Mouse (Mus musculus): ENCODE measurements around the gene Hoxa5. TPM values are rescaled to one million over a fixed set of nuclear protein-coding genes. Genes with fewer than 3 reads are reported as not detected.
A peak's percentile ranks its signal among the peaks of the same experiment; 100 is the strongest.

Hoxa5 gene
- polyA plus RNA-seq, 1 experiment from 2014 or later = 14.8 TPM

- H3K9me3 ChIP-seq (ENCODE audit: control insufficient read depth) = no peaks in the 10 kb centered on the region
- no peaks in the 10 kb centered on the region for H3K36me3 ChIP-seq (ENCODE audit: control insufficient read depth, insufficient read depth)
- H3K27me3 ChIP-seq (replicated peaks; ENCODE audit: control insufficient read depth, insufficient read depth, low read length) = peaks cover 98% of the 10 kb centered on the region
- no peak overlapping the region for H3K27ac ChIP-seq (ENCODE audit: low read depth, low read length)
- no peak overlapping the region for H3K9ac ChIP-seq (ENCODE audit: low read depth, low read length)
- TF ChIP-seq CTCF (IDR thresholded peaks at IDR 0.05; ENCODE audit: low read depth) = no peak
- ATAC-seq = no peak
- 3% methylated on average over 4 of the region's 4 CpGs for WGBS
- no peak overlapping the region for H3K4me2 ChIP-seq (replicated peaks; ENCODE audit: low read depth)
- H3K4me3 ChIP-seq (ENCODE audit: low read depth, low read length) = no peak overlapping the region
- H3K4me1 ChIP-seq (replicated peaks; ENCODE audit: control insufficient read depth, insufficient read depth, low read length) = no peaks in the 10 kb centered on the region
Observed at GRCm38 (mm10) chr6:52249826-52250225, 45.4 kb upstream of the Hoxa5 start.

DNA sequence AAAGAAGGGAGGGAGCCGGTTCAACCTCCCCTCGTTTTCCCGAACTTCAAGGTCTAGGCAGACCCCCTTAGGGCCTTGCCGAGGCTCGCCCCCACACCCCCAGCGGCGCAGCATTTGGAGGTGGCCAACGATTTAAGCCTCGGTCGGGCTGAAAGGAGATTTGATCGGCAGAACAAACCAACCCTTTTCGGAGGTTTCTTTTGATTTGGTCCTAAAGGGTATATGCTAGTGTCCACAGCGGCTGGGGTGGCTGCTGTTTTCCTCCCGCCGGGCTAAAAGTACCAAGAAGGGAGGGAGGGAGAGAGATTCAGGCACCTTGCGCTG is 45.0 kb upstream of the Hoxa5 start:
- H3K36me3 ChIP-seq (ENCODE audit: control insufficient read depth, insufficient read depth) = no peaks in the 10 kb centered on the region
- H3K9ac ChIP-seq (ENCODE audit: low read depth, low read length) = no peak overlapping the region
- under 1% methylated on average over 16 of the region's 16 CpGs for WGBS
- no peak overlapping the region for H3K27ac ChIP-seq (ENCODE audit: low read depth, low read length)
- no peaks in the 10 kb centered on the region for H3K4me1 ChIP-seq (replicated peaks; ENCODE audit: control insufficient read depth, insufficient read depth, low read length)
- H3K27me3 ChIP-seq (replicated peaks; ENCODE audit: control insufficient read depth, insufficient read depth, low read length) = peaks cover 98% of the 10 kb centered on the region
- no peak for TF ChIP-seq CTCF (IDR thresholded peaks at IDR 0.05; ENCODE audit: low read depth)
- H3K9me3 ChIP-seq (ENCODE audit: control insufficient read depth) = no peaks in the 10 kb centered on the region
- peak overlapping the region; percentile 22; the same call in 1 of the 2 replicates for H3K4me2 ChIP-seq (replicated peaks; ENCODE audit: low read depth)
- ATAC-seq = no peak
- H3K4me3 ChIP-seq (ENCODE audit: low read depth, low read length) = no peak overlapping the region

- no peaks in the 10 kb centered on the region for H3K4me1 ChIP-seq (replicated peaks; ENCODE audit: control insufficient read depth, insufficient read depth, low read length)
- H3K27ac ChIP-seq (ENCODE audit: low read depth, low read length) = no peak overlapping the region
- 4% methylated on average over 27 of the region's 27 CpGs for WGBS
- H3K4me3 ChIP-seq (ENCODE audit: low read depth, low read length) = peak overlapping the region; percentile 4; the same call in 1 of the 2 replicates
- peak overlapping the region; percentile 22 for H3K4me2 ChIP-seq (replicated peaks; ENCODE audit: low read depth)
- H3K9ac ChIP-seq (ENCODE audit: low read depth, low read length) = no peak overlapping the region
- ATAC-seq = no peak
- H3K27me3 ChIP-seq (replicated peaks; ENCODE audit: control insufficient read depth, insufficient read depth, low read length) = peaks cover 98% of the 10 kb centered on the region
- no peak for TF ChIP-seq CTCF (IDR thresholded peaks at IDR 0.05; ENCODE audit: low read depth)
- H3K9me3 ChIP-seq (ENCODE audit: control insufficient read depth) = no peaks in the 10 kb centered on the region
- H3K36me3 ChIP-seq (ENCODE audit: control insufficient read depth, insufficient read depth) = no peaks in the 10 kb centered on the region; the same call in 1 of the 2 replicates
Observed at GRCm38 (mm10) chr6:52248638-52249414, 44.4 kb upstream of the Hoxa5 start.

- Histone ChIP-seq H3K4me2 (replicated peaks; ENCODE audit: low read depth) (peak overlapping the region; percentile 1; the same call in 1 of the 2 replicates), H3K27me3 (replicated peaks; ENCODE audit: control insufficient read depth, insufficient read depth, low read length) (peaks cover 98% of the 10 kb centered on the region), H3K27ac (ENCODE audit: low read depth, low read length) (no peak overlapping the region), H3K4me3 (ENCODE audit: low read depth, low read length) (peak overlapping the region; percentile 4; the same call in 1 of the 2 replicates), H3K9me3 (ENCODE audit: control insufficient read depth) (no peaks in the 10 kb centered on the region), H3K4me1 (replicated peaks; ENCODE audit: control insufficient read depth, insufficient read depth, low read length) (no peaks in the 10 kb centered on the region), H3K9ac (ENCODE audit: low read depth, low read length) (no peak overlapping the region), H3K36me3 (ENCODE audit: control insufficient read depth, insufficient read depth) (no peaks in the 10 kb centered on the region; the same call in 1 of the 2 replicates)
- TF ChIP-seq CTCF (IDR thresholded peaks at IDR 0.05; ENCODE audit: low read depth) = no peak
- 1% methylated on average over 23 of the region's 23 CpGs for WGBS
- no peak for ATAC-seq
Observed at GRCm38 (mm10) chr6:52247766-52248637, 43.6 kb upstream of the Hoxa5 start.

DNA sequence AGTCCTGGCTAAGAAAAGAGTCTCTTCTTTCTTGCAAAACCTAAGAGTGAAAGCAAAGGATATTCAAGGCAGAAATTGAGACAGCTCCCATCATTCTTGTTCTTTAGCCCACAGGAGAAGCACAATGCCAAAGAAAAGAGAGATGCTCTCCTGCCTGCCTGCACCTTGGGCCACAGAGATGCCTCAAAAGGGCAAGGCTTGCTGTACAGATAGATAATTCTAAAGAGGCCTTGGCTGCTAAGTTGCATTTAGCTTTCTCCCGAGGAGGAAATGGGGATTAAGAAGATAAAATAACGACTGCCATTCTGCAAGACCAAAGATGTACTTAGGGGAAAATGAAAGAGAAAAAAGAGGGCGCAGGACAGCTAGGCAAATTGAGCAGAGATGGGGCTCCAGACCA is 42.5 kb upstream of the Hoxa5 start:
- no peak for TF ChIP-seq CTCF (IDR thresholded peaks at IDR 0.05; ENCODE audit: low read depth)
- H3K4me1 ChIP-seq (replicated peaks; ENCODE audit: control insufficient read depth, insufficient read depth, low read length) = no peaks in the 10 kb centered on the region
- H3K27ac ChIP-seq (ENCODE audit: low read depth, low read length) = no peak overlapping the region
- peak overlapping the region; percentile 30; the same call in 1 of the 2 replicates for H3K4me3 ChIP-seq (ENCODE audit: low read depth, low read length)
- peaks cover 98% of the 10 kb centered on the region for H3K27me3 ChIP-seq (replicated peaks; ENCODE audit: control insufficient read depth, insufficient read depth, low read length)
- 4% methylated on average over 3 of the region's 3 CpGs for WGBS
- ATAC-seq = no peak
- H3K9ac ChIP-seq (ENCODE audit: low read depth, low read length) = no peak overlapping the region
- H3K4me2 ChIP-seq (replicated peaks; ENCODE audit: low read depth) = peak overlapping the region; percentile 37; the same call in 1 of the 2 replicates
- H3K36me3 ChIP-seq (ENCODE audit: control insufficient read depth, insufficient read depth) = no peaks in the 10 kb centered on the region; the same call in 1 of the 2 replicates
- H3K9me3 ChIP-seq (ENCODE audit: control insufficient read depth) = no peaks in the 10 kb centered on the region

DNA sequence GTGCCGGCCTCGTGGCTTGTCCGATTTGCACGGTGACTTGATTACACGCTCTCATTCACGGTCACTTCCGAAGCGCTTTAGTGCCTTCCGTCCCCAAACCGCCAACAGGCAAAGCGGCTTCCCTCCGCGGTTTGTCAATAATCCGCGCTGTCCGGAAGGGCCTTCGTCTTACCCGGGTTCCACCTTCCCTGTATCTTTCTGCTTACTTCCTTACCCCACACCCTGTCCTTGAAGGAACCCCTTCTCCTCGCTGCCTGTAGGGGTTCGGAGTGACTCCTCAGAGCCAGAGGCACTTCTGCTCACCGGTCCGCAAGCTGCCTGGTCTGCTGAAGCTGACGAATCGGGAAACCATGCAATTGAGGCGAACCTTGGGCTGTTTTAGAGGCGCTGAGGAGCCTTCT is 42.0 kb upstream of the Hoxa5 start:
- ATAC-seq = no peak
- Histone ChIP-seq H3K4me2 (replicated peaks; ENCODE audit: low read depth) (peak overlapping the region; percentile 37; the same call in 1 of the 2 replicates), H3K4me1 (replicated peaks; ENCODE audit: control insufficient read depth, insufficient read depth, low read length) (no peaks in the 10 kb centered on the region), H3K36me3 (ENCODE audit: control insufficient read depth, insufficient read depth) (no peaks in the 10 kb centered on the region; the same call in 1 of the 2 replicates), H3K27me3 (replicated peaks; ENCODE audit: control insufficient read depth, insufficient read depth, low read length) (peaks cover 98% of the 10 kb centered on the region), H3K4me3 (ENCODE audit: low read depth, low read length) (peak overlapping the region; percentile 30), H3K27ac (ENCODE audit: low read depth, low read length) (no peak overlapping the region), H3K9ac (ENCODE audit: low read depth, low read length) (0 out of 2 replicates have a peak overlapping the region, but pooled peaks have one; percentile 13), H3K9me3 (ENCODE audit: control insufficient read depth) (no peaks in the 10 kb centered on the region)
- TF ChIP-seq CTCF (IDR thresholded peaks at IDR 0.05; ENCODE audit: low read depth) = no peak
- WGBS = under 1% methylated on average over 26 of the region's 26 CpGs

All from intestine, postnatal 0 days (tissue).